Mouse (Mus musculus): ENCODE measurements at regions not wholly inside any gene's neighbourhood (a gene's known extent, or its start where the extent isn't known, plus 50 kb on each side); places are given as distances from the start of the nearest gene placed in this dataset.

DNA sequence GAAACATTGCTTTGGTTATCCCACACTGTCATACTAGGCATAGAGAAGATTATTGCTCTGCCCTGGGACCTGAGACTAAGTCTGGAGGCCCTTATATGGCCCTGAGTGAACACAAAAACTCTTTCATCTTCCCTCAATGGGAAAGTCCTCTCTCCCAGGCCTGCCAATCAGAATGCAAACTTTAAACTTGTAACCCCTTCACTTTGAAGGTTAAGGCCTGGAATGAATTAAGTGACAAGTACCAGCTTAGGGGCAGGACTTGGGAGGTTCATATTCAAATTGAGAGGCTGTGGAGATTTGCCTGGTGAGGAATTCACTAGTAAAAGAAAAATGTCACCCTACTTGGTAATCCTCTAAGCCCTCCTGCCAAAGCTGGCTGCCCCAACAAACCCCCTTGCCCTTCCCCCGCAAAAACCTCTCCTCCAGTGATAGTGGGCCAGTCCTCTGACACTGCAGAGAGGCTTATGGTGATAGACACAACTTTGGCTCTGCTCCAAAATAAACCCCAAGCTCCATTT lies 120.4 kb upstream of the Thpo start:
- no peak for TF ChIP-seq CTCF (IDR thresholded peaks at IDR 0.05; ENCODE audit: extremely low read depth, insufficient read depth, insufficient read length, insufficient replicate concordance)
- TF ChIP-seq POLR2A (IDR thresholded peaks at IDR 0.05; ENCODE audit: low read depth, low read length) = no peak
